Mouse (Mus musculus) testis, postnatal 14 days (tissue): Measurements from ENCODE around the gene Apool.

Experiments
- DNase-seq: peaks from one replicate; pipeline ENCODE4 v3.0.0; 2021; ENCODE audit warnings: low spot score

The Apool gene

GRCm38 (mm10) chrX:112310804-112311530 lies at the start of gene Apool:
Gene Apool (plus strand): TSS chrX:112311334.
- DNase-seq: peak; percentile 85

DNA sequence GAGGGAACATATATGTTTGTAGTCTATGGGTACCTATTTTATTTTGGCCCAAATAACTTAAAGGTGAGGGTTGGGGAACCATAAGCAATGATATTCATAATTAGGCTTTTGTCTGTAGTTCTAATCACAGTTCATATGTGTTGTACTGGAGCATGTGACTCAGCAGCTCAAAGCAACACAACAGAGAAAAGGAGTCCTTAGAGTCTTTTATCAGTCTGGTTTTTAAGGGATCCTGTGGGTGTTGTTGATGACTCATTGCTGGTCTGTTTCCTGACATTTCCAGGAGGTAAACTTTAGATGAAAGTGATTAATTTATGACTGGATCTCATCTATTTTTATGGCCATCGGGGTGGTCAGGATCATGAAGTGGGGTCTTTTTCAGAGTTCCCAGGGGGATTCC lies 37.6 kb upstream of the Apool start:
- DNase-seq: no peak

- no peak for DNase-seq
Observed at GRCm38 (mm10) chrX:112311531-112311887, 375 bp downstream of the Apool start.

GRCm38 (mm10) chrX:112312094-112312493 lies 960 bp downstream of the Apool start:
- DNase-seq: no peak

DNA sequence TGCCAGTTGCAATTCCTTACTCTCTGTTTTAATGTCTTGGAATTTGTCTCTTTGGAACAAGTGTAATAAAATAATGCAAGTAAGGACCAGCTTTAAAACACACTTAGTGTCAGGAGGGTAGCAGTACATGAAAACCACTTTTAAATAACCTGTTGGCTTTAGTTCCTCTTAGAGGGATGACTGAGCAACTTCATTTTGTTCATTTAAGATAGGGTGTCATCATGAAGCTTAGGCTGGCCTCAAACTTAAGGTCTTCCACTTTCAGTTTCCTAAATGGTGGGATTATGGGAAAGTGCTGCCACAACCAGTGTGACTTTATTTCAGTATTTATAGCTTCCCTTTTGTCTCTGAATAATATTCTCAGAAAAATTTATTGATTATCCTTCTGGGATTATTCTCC lies 9.1 kb downstream of the Apool start:
- DNase-seq: no peak

GRCm38 (mm10) chrX:112339486-112339885 lies 28.4 kb downstream of the Apool start:
- DNase-seq: no peak

DNA sequence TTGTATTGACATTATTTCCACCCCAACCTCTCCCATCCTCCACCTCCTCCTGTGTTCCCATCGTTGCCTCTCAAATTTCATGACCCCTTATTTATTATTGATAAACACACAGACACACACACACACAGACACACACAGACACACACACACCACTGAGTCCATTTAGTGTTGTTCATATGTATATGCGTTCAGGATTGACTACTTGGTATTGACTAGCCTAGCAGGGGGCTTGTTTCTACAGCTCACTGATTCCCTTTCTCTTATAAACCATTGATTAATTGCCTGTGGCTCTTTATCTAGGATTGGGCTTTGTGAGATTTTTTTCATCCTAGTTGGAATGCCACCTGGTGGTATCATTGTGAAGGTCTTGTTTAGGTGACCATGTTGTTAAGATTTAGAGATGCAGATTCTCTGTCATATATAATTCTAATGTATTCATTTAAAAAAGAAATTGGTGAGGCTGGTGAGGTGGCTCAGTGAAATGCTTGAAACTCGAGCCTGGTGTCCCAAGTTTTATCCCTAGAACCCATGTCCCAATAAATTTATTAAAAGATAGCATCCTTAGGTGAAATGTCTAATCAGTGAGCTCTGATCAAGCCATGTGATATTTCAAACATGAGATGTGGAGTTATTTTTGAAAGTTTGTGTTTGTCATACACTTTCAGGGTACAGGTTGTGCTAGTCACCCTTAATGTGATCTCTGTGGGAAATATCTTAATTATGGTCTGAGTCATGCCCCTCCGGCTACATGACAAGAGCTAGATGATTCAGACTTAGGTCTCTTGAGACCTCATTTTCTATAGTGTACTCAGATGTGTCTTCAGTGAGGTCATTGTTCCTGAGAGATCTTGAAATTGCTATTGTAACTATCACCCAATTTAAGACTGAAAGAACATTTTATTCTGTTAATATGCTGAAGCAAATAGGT lies 36.6 kb downstream of the Apool start:
- DNase-seq: no peak

- DNase-seq: no peak
Observed at GRCm38 (mm10) chrX:112348395-112348791, 37.3 kb downstream of the Apool start.

DNA sequence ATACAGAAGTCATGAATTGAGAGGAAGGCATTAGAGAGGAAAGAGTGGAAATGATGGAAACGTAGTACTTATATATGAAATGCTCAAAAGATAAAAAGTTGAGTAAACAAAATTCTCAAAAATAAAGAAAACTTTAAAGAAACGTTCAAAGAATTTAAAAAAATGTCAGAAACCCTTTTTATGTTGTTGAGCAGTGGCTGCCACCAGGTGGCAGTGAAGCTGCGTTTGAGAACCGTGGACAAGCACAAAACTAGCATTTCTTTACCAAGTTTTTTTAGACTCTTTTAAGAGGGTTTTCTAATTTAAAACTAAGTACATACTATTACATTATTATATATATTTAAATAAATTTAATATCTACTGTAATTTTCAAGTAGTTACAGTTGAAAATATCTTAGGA lies 57.3 kb downstream of the Apool start:
- no peak for DNase-seq

- peak; percentile 44 for DNase-seq
Observed at GRCm38 (mm10) chrX:112370577-112371410, 59.7 kb downstream of the Apool start.

DNA sequence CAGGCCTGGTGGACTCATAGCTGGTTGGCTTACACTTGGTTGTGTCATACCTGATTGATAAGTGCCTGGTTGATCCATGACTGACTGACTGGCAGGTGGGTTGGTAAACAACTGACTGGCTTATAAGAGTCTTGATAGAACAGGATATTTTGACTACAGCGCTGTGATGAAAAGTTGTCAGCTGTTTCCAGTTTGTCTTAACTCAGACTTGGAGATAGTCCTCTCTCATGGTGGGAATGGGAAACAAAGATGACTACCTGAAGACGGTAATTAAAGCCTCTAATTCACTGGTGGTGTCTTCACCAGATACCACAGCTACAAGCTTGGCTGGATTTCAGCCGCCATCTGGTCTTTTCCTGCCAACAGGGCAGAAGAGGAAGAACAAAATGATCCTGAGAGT lies 95.5 kb downstream of the Apool start, which contains the start of gene Satl1:
TSS of gene Satl1 (minus strand) at position 101 of the 400 bp plus-strand sequence.
- DNase-seq: no peak

DNA sequence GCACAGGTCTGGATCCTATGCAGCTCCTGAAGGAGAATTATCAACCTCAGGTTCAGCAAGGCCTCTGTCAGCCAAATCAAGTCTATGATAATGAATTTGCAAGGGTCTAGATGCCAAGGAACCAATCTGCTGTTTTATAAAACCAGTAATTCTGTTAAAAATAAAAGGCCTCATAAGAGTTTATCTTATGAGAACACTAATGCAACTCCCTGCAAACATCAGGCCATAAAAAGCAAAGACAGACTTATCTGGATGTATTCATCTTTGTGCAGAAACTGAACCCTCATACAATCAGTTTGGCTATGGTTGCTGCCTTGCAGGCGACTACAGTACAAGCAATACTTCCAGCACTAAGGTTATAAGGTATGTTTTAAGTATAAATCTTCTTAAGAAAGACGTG lies 101.2 kb downstream of the Apool start:
- no peak for DNase-seq
